Mouse (Mus musculus): Measurements from ENCODE around the gene B4galt7. TPM values are rescaled to one million over a fixed set of nuclear protein-coding genes. Genes with fewer than 3 reads are reported as not detected.
"Not testable (repeated sequence)": the region's sequence is repeated elsewhere in the genome, so short reads cannot be mapped to it uniquely, and the experiment has no call there.

Gene B4galt7
- polyA plus RNA-seq, 1 experiment, result not detected

GRCm38 (mm10) chr13:55636185-55636983, 36.7 kb downstream of the B4galt7 start:
- H3K4me1 ChIP-seq (ENCODE audit: control insufficient read depth, insufficient read depth, low read length), result peaks cover 5% of the 10 kb centered on the region
- H3K4me3 ChIP-seq (ENCODE audit: insufficient read depth, low read depth, low read length), result no peak overlapping the region
- WGBS, result 86% methylated on average over 14 of the region's 14 CpGs
- no peak overlapping the region for H3K27ac ChIP-seq (ENCODE audit: insufficient read depth, low read depth, low read length)
- TF ChIP-seq CTCF (IDR thresholded peaks at IDR 0.05; ENCODE audit: insufficient read depth, low read depth, low read length) (no peak), POLR2A (IDR thresholded peaks at IDR 0.05; ENCODE audit: insufficient read depth, low read depth, low read length) (no peak)

- WGBS, result 38% methylated on average over 8 of the region's 8 CpGs
- H3K4me1 ChIP-seq (ENCODE audit: control insufficient read depth, insufficient read depth, low read length); H3K4me3 ChIP-seq (ENCODE audit: insufficient read depth, low read depth, low read length); H3K27ac ChIP-seq (ENCODE audit: insufficient read depth, low read depth, low read length): not testable (repeated sequence)
- peak; percentile 36; the same call in 1 of the 2 replicates for TF ChIP-seq CTCF (IDR thresholded peaks at IDR 0.05; ENCODE audit: insufficient read depth, low read depth, low read length)
These were observed 40.8 kb downstream of the B4galt7 start for GRCm38 (mm10) chr13:55640480-55640879.

- H3K4me3 ChIP-seq (ENCODE audit: insufficient read depth, low read depth, low read length), result no peak overlapping the region
- no peaks in the 10 kb centered on the region for H3K4me1 ChIP-seq (ENCODE audit: control insufficient read depth, insufficient read depth, low read length)
- 89% methylated on average over 2 of the region's 2 CpGs for WGBS
- H3K27ac ChIP-seq (ENCODE audit: insufficient read depth, low read depth, low read length), result no peak overlapping the region
- TF ChIP-seq POLR2A (IDR thresholded peaks at IDR 0.05; ENCODE audit: insufficient read depth, low read depth, low read length) (no peak), CTCF (IDR thresholded peaks at IDR 0.05; ENCODE audit: insufficient read depth, low read depth, low read length) (no peak)
These were observed 44.8 kb downstream of the B4galt7 start for GRCm38 (mm10) chr13:55644525-55644924.

GRCm38 (mm10) chr13:55650098-55650497, 50.4 kb downstream of the B4galt7 start:
- H3K27ac ChIP-seq (ENCODE audit: insufficient read depth, low read depth, low read length), result no peak overlapping the region
- H3K4me3 ChIP-seq (ENCODE audit: insufficient read depth, low read depth, low read length), result no peak overlapping the region
- 79% methylated on average over 12 of the region's 12 CpGs for WGBS
- no peaks in the 10 kb centered on the region for H3K4me1 ChIP-seq (ENCODE audit: control insufficient read depth, insufficient read depth, low read length)
- no peak for TF ChIP-seq POLR2A (IDR thresholded peaks at IDR 0.05; ENCODE audit: insufficient read depth, low read depth, low read length)
- no peak for TF ChIP-seq CTCF (IDR thresholded peaks at IDR 0.05; ENCODE audit: insufficient read depth, low read depth, low read length)

- no peaks in the 10 kb centered on the region for H3K4me1 ChIP-seq (ENCODE audit: control insufficient read depth, insufficient read depth, low read length)
- H3K4me3 ChIP-seq (ENCODE audit: insufficient read depth, low read depth, low read length), result no peak overlapping the region
- TF ChIP-seq CTCF (IDR thresholded peaks at IDR 0.05; ENCODE audit: insufficient read depth, low read depth, low read length), result no peak
- no peak for TF ChIP-seq POLR2A (IDR thresholded peaks at IDR 0.05; ENCODE audit: insufficient read depth, low read depth, low read length)
- WGBS, result 93% methylated on average over 6 of the region's 6 CpGs
- H3K27ac ChIP-seq (ENCODE audit: insufficient read depth, low read depth, low read length), result no peak overlapping the region
These were observed 51.3 kb downstream of the B4galt7 start for GRCm38 (mm10) chr13:55650980-55651379.

Other genes with a start within 250 kb of the B4galt7 start
- not detected in 2 replicates for gene Lman2, start 237.1 kb upstream of the B4galt7 start, polyA plus RNA-seq (2012; ENCODE audit: insufficient read depth, insufficient read length, low replicate concordance, missing spikeins)
- gene Rgs14, start 230.2 kb upstream of the B4galt7 start, polyA plus RNA-seq (2012; ENCODE audit: insufficient read depth, insufficient read length, low replicate concordance, missing spikeins), result not detected in 2 replicates
- not detected in 2 replicates for gene Slc34a1, start 201.7 kb upstream of the B4galt7 start, polyA plus RNA-seq (2012; ENCODE audit: insufficient read depth, insufficient read length, low replicate concordance, missing spikeins)
- gene Pfn3, start 184.7 kb upstream of the B4galt7 start, polyA plus RNA-seq (2012; ENCODE audit: insufficient read depth, insufficient read length, low replicate concordance, missing spikeins), result not detected in 2 replicates
- not detected in 2 replicates for gene F12, start 173.1 kb upstream of the B4galt7 start, polyA plus RNA-seq (2012; ENCODE audit: insufficient read depth, insufficient read length, low replicate concordance, missing spikeins)
- gene Grk6, start 154.8 kb upstream of the B4galt7 start, polyA plus RNA-seq (2012; ENCODE audit: insufficient read depth, insufficient read length, low replicate concordance, missing spikeins), result 128 TPM in 1 of 2 replicates, not detected in the other
- not detected in 2 replicates for gene Prr7, start 135.6 kb upstream of the B4galt7 start, polyA plus RNA-seq (2012; ENCODE audit: insufficient read depth, insufficient read length, low replicate concordance, missing spikeins)
- not detected in 2 replicates for gene Dbn1, start 111.8 kb upstream of the B4galt7 start, polyA plus RNA-seq (2012; ENCODE audit: insufficient read depth, insufficient read length, low replicate concordance, missing spikeins)
- not detected in 2 replicates for gene Pdlim7, start 86.2 kb upstream of the B4galt7 start, polyA plus RNA-seq (2012; ENCODE audit: insufficient read depth, insufficient read length, low replicate concordance, missing spikeins)
- not detected in 2 replicates for gene Dok3, start 70.6 kb upstream of the B4galt7 start, polyA plus RNA-seq (2012; ENCODE audit: insufficient read depth, insufficient read length, low replicate concordance, missing spikeins)
- not detected in 2 replicates for gene Ddx41, start 63.2 kb upstream of the B4galt7 start, polyA plus RNA-seq (2012; ENCODE audit: insufficient read depth, insufficient read length, low replicate concordance, missing spikeins)
- gene Fam193b, start 28.8 kb upstream of the B4galt7 start, polyA plus RNA-seq (2012; ENCODE audit: insufficient read depth, insufficient read length, low replicate concordance, missing spikeins), result 63.4 TPM in 1 of 2 replicates, not detected in the other
- gene Tmed9, start 26.2 kb upstream of the B4galt7 start, polyA plus RNA-seq (2012; ENCODE audit: insufficient read depth, insufficient read length, low replicate concordance, missing spikeins), result not detected in 2 replicates
- gene Caml, start 23.1 kb downstream of the B4galt7 start, polyA plus RNA-seq (2012; ENCODE audit: insufficient read depth, insufficient read length, low replicate concordance, missing spikeins), result not detected in 2 replicates
- gene Ddx46, start 35.1 kb downstream of the B4galt7 start, polyA plus RNA-seq (2012; ENCODE audit: insufficient read depth, insufficient read length, low replicate concordance, missing spikeins), result 79.2 and 81.5 TPM in 2 replicates
- 98.5 TPM in 1 of 2 replicates, not detected in the other for gene B230219D22Rik, start 93.2 kb downstream of the B4galt7 start, polyA plus RNA-seq (2012; ENCODE audit: insufficient read depth, insufficient read length, low replicate concordance, missing spikeins)
- 351 TPM in 1 of 2 replicates, not detected in the other for gene Txndc15, start 114.8 kb downstream of the B4galt7 start, polyA plus RNA-seq (2012; ENCODE audit: insufficient read depth, insufficient read length, low replicate concordance, missing spikeins)
- not detected in 2 replicates for gene Pcbd2, start 127.5 kb downstream of the B4galt7 start, polyA plus RNA-seq (2012; ENCODE audit: insufficient read depth, insufficient read length, low replicate concordance, missing spikeins)
- gene Catsper3, start 184.7 kb downstream of the B4galt7 start, polyA plus RNA-seq (2012; ENCODE audit: insufficient read depth, insufficient read length, low replicate concordance, missing spikeins), result not detected in 2 replicates
- not detected in 2 replicates for gene Pitx1, start 236.3 kb downstream of the B4galt7 start, polyA plus RNA-seq (2012; ENCODE audit: insufficient read depth, insufficient read length, low replicate concordance, missing spikeins)

Data from olfactory bulb, adult 2 months (tissue).